Mouse (Mus musculus) lung, postnatal 10 days (tissue): Measurements from ENCODE around the gene Arhgef3.

Experiments
- DNase-seq: peaks from one replicate; pipeline ENCODE4 v3.0.0; 2021

Gene Arhgef3

DNA sequence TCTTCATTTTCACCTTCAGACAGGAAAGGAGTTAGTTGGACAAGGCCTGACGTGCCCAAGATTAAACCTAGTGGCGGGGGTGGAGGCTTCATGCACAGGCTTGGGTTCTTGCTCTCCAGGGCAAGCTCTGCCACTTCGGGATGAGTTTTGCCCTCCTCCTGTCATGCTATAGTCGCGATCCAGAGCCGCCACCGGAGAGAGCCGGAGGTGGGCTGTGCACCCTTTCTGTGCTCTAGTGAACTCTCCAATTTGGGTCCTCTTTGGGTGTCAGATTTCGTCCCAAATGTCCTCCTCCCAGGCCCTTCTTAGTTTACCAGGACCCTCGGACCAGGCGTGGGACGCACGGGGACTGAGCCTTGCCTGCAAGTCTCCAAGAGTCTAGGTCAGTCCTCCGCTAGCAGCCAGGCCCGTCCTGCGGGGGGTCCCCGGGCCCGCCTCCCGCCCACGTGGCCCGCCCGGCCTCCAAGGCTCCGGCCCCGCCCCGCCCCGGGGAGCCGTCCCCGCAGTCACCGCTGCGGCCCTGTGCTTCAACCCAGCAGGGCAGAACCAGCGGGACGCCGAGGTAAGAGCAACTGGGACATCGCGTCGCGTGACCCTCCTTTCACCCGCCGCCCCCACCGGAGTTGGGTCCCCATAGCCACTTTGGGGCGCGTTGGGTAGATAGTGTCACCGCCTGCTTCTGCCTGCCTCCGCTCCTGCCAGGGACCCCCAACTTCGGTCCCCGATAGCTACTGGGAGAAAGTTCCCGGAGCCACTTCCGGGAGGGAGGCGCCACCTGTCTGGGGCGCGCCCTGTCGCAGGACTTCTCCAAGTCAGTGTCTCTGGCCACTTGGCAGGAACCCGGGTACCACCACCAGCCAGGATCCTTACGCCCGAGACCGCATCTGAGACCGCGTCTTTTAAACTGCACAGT, at the start of gene Arhgef3:
Gene Arhgef3 (plus strand): TSS at position 538 of the 913 bp plus-strand sequence.
- DNase-seq = peak; percentile 75

GRCm38 (mm10) chr14:27066171-27066929, 48.3 kb upstream of the Arhgef3 start:
- peak; percentile 75 for DNase-seq

- peak; percentile 32 for DNase-seq
Measured at GRCm38 (mm10) chr14:27067866-27068271, 46.8 kb upstream of the Arhgef3 start.

DNA sequence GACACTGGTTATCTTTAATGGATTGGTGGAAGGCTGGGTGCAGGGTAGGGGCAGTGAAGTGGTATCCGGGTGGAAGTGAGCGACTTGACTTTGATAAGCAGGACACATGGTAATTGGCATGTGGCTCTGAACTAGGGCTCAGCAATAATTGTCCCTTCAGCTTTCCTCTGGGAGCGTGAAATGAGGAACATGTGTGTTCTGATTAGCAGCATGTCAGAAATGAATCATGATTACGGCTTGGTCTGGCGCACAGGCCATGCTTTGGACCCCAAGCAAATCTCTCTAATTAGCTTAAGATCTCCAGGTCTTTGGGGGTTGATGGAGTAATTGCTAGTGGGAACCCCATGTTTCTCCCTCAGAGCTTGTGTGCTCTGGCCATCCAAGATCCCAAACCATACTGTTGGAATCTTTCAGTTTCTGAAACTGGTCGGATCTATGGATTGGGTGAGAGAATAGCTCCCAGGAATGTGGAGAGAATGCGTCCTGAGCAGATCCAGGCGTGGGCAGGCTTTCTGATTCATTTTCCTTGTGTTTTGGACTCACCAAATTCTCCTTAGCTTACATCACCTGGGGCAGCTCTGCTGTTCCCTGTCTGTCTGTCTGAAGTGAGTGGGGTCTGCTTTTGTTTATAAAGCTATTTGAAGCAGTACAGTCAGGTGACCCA, 45.1 kb upstream of the Arhgef3 start:
- no peak for DNase-seq

DNA sequence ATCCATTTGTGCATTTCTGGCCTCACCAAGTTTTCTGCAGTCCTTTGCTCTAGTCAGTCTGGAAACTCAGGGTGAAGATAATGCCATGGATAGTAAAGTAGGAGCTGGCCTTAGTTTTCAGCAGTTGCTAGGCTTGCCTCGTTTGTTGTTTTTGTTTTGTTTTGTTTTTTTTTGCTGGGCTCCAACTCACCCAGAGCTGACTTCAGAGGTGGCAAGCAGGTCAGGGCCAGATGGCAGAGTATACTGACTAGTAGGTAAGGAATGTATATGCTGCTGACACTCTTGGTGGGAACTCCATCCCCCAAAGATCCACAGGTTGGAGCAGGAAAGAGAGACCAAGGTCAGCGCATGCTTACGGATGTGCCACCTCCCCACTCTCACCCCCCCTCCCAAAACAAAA, 44.6 kb upstream of the Arhgef3 start:
- DNase-seq = no peak

- DNase-seq = no peak
Measured at GRCm38 (mm10) chr14:27070758-27071157, 43.9 kb upstream of the Arhgef3 start.

DNA sequence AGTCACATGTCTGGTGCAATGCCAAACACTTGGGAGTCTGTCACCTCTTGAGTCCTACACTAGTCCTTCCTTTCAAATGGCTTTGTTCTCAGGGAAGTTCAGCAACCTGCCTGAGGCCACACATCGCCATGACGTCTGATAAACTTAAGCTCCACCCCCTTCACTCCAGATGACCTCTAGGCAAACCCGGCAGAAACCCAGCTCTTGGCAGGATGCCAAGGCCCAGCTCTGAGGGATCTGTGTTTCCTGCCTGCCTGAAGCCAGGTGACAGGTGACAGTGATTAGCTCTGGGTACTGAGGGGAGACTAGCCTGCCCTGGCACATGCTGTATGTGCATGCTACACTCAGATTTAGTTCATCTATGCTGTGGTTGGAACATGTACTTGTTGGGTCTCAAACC, 42.7 kb upstream of the Arhgef3 start:
- DNase-seq = peak; percentile 42

DNA sequence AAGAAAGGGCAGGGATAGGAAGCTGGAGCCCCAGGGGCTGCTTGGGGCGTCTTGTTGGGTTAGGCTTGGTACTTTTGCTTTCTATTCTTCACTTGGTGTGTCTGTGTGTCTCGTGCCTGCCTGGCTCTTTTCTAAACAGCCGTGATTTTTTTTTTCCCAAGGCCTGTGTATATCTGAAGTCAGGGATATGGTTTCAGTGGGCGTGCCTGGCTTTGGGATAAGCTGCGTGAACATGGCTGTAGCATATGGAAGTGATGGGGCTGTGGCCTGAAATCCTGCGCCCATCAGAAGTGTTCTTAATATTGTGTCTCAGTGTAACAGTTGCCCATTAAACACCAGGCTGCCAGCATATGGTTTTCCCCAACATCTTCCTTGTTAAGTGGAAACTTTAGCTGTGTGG, 39.6 kb upstream of the Arhgef3 start:
- no peak for DNase-seq

DNA sequence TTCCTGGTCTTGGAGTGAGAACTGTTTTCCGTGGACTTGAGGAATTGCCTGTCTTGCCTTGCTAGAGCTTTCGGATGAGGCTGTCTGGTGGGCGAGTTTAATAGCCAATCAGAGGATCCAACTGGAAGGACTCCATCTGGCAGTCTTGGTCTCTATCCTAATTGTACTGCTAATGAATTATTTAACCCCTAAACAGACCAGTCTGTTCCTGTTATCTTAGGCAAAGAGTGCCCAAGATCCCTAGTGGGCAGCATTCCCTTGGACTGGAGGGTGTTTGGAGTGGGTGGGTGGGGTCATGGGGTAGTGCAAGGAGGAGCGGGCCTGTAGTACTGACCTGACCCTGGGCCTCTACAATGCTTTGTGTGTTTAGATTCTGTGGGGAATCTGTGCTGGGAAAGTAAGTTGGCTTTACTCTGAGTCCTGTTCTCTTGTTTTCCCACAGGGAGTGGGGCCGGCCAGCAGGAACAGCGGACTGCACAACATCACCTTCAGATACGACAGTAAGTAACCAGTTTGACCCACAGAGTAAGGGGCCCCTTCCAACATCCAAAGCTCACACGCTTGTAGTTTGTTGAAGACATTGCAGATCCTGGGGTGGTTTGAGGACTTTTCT, 38.7 kb upstream of the Arhgef3 start:
- peak; percentile 45 for DNase-seq

DNA sequence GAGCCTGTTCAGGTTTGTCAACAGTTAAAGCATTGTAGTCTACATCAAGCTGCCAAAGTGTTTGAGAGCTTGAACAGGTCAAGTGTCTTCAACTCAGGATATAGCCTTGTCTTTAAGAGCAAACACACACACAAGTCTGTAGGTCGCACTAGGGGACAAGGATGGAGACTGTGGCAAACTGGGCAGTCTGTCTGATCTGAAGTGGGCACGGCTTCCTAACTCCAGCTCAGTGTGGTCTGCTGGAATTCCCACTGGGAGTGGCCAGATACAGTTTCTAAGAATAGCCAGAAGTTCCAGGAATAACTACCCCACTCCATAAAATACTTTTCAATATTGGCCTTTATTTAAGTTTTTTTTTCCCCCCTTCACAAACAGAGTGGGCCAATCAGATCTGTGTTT, 38.2 kb upstream of the Arhgef3 start:
- no peak for DNase-seq

DNA sequence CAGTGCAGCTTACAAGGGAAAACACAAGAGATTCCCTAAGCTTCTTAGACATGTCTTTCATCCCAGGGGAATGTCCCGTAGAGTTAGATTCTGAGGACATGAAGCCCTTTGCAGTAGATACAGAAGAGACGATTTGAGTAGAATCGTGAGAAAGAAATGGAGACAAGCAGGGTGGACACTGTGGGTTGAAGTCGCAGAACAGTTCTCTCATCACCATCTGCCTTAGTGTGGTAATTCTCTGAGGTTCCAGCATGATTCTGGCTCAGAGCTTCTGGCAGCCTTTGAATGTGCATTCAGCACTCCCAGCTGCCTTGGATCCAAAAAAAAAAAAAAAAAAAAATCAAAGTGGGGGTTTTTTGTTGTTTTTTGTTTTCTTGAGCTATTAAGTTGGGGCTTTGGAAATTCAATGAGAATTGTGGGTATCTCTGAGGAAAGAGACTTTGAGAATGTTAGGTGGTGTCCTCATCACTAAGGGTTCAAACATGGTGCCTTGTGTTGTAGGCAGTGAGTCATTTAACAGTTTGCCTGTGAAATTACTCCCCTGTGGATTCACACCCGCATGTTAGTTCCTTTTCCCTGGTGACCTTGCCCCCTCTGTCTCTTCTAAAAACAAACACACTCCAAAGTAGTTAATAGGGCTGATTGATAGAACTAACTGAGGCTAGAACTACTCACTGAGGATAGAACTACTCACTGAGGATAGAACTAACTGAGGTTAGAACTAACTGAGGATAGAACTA, 33.0 kb upstream of the Arhgef3 start:
- DNase-seq = no peak

DNA sequence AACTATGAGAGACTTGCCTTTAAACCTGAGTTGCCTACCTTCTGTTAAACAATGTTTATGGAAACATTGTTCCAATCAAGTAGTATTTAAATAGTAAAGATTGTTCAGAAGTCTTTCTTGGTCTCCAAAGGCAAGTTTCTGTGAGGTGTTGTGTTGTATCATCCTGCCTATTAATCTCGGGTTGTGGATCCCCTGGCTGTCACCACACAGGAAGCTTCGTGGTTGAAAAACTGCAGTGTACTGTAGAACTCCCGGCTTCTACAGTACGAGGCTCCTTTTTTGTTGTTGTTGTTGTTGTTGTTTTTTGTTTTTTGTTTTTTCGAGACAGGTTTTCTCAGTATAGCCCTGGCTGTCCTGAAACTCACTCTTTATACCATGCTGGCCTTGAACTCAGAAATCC, 29.2 kb upstream of the Arhgef3 start:
- no peak for DNase-seq

DNA sequence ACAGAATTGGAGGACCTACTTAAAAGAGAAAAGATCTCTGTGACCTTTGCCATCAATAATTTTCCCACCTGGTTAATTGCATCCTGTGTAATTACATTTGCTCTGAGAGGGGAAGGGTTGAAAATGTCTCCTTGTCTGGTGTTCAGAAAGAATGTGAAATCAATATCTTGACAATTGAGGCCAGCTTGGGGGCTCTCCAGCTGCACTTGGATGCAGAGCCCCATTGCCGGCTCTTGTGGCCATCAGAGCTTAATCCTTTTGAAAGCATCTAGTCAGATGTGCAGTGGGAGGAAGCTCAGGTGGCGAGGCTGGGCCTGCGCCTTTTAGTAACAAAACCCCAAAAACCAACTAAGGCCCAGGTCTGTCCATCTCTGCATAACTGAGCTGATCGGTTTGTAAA, 28.7 kb upstream of the Arhgef3 start:
- no peak for DNase-seq

DNA sequence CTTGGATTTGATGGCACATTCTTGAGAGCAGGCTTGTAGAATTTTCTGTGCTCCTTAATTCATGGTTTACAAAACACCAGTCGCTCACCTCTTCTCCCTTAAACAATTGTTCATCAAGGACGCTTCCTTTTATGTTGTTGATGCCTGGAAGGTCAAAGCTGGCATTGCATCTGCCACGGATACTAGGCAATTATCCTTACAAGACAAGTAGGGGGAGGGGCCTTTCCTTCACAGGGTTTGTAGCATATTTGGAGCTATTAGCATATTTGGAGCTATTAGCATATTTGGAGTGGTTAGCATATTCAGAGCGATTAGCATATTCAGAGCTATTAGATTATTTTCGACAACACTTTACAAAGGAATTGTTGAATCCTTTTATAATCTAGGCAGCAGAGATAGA, 20.5 kb upstream of the Arhgef3 start:
- DNase-seq = no peak

- DNase-seq = no peak
Measured at GRCm38 (mm10) chr14:27096133-27096532, 18.6 kb upstream of the Arhgef3 start.

- peak; percentile 89 for DNase-seq
Measured at GRCm38 (mm10) chr14:27096779-27097178, 17.9 kb upstream of the Arhgef3 start.

DNA sequence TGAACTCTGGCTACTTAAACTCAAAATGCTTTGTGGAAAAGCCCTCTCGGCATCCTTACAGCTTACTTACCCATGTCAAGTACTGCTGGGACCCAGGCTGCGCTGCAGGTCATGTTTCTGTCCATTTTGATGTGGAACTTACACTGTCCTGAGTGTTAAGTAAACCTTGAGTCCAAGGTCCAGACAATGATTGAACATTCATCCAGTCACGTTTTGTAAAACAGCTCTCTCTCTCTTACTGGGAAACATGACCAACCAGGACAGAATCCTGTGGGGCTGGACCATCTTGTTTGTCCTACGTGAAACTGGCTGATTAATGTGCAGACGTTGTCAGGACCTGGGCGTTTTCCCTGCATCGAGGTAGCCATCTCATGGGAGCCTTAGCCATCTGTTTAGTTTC, 13.0 kb upstream of the Arhgef3 start:
- DNase-seq = no peak

DNA sequence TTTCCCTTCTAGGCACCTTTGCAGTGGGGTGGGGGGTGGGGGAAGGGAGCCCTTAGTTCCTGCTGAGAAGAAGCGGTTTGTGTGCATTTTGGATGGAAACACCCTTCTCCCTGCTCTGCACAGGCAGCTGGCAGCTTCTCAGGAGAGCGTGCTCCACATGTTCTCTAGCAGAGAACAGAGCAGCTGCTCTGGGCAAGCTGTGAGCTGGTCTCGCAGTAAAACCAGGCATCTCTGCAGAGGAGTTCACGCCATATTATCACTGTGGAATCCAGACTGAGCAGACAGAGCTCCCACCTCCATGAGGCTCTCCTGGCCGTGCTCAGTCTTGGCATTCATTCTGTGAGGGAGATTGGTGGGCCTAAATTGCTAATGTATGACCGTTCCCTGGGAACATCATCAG, 12.0 kb upstream of the Arhgef3 start:
- no peak for DNase-seq

GRCm38 (mm10) chr14:27105731-27106457, 8.8 kb upstream of the Arhgef3 start:
- peak; percentile 23 for DNase-seq

DNA sequence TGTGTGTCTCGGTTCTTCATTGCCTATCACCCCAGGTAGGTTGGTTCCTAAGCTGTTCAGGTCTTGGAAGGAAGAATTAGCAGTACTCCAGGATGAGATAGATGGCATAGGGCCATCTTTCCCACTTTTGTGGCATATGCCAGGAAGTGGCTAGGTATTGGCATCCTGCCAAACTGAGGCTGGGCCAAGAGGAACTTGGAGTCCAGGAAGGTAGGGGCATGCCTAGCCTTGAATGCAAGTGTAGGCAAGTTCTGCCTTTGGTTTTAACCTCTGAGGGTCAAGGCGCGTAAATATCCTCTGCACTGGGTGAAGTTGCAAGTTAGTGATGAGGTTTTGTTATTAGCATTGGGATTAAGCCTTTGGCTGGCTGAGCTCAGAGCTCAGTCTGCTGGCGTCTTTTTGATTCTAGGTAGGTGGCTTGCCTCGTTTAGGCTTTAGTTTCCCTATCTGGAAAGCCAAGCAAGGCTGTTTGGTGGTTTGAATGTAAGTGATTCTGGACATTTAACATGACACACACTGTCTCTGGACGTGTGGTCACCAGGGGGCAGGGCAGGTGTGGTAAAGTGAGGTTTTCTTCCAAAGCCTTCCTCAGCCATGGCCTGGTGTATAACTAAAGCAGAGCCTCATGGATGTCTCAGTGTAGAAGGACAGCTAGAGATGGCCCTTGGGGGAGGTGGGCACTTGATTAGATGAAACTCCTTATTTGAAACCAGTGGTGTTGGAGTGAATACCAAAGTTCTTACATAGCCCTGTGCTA, 5.8 kb upstream of the Arhgef3 start:
- peak; percentile 67 for DNase-seq

DNA sequence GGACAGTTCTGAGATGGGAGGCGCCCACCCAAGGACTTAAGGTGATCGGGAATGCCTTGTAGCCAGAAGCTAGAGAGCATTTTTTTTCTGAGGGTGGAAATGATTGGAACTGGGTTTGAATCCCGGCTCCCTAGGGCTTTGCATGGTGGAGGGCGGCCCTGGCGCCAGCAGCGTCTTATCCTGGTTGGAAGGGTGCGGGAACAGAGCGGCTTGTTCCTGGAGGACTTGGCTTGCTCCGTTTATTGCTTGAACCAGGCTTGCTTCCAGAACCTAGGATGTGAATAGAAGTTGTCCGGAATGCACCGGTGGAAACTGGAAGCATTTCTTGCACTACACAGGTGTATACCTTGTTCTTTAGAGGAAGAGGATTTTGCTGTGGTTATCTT, 569 bp downstream of the Arhgef3 start:
- DNase-seq = no peak
